Mouse (Mus musculus) cerebellum, adult 2 months (tissue): ENCODE results near the gene Med15.
A peak's percentile ranks its signal among the peaks of the same experiment; 100 is the strongest.

ENCODE experiments used
- CTCF ChIP-seq: fragments of 200-500 bp; IDR thresholded peaks from 2 replicates; pipeline ENCODE4 v1.5.1; 2011; ENCODE audit warnings: low read depth, mild to moderate bottlenecking, control low read depth, low read length, moderate library complexity, borderline replicate concordance; ENCODE audit not compliant: insufficient read depth
- POLR2A ChIP-seq: fragments of 200-500 bp; IDR thresholded peaks from 2 replicates; pipeline ENCODE4 v1.6.1; 2011; ENCODE audit warnings: low read length, control low read depth, borderline replicate concordance; ENCODE audit not compliant: insufficient read depth

DNA sequence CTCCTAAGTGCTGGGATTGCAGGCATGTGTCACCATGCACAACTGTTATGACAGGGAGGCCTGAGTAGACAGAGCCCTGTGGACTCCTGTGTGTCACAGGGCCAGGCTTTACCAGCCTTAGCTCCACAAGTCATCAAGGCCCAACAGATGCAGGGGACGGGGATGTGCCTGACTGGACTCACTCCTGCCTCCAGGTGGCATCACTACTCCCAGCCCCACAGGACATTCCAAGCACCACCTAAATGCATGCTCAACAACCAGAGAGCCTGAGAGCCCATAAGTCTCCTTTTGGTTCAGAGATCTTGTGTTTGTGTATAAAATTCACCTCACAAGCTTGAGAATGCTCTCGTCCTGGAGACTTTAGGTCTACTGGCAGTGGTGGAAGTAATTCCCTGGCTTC is 95.1 kb downstream of the Med15 start:
- TF ChIP-seq POLR2A, result no peak
- TF ChIP-seq CTCF, result 0 out of 2 replicates have a peak, but pooled peaks have one; percentile 34
